Mouse (Mus musculus) intestine, embryonic 14.5 days (tissue): Measurements from ENCODE around the gene Kif1bp. TPM values are rescaled to one million over a fixed set of nuclear protein-coding genes. Genes with fewer than 3 reads are reported as not detected.

Experiments used
- ATAC-seq: fragments of 200-750 bp; cut with Nextera tagmentation; replicated peaks from 2 replicates; pipeline ENCODE4 v1.8.0; 2017; ENCODE audit warnings: low read depth, moderate number of reproducible peaks, moderate TSS enrichment, moderate library complexity; ENCODE audit not compliant: low FRiP score, low TSS enrichment
- DNase-seq: peaks from one replicate; pipeline ENCODE4 v3.0.0-alpha.2; 2018; ENCODE audit warnings: low spot score
- H3K27ac ChIP-seq: fragments of 300-500 bp; sonication (generic); 2 replicates; pipeline ENCODE4 v1.5.1; 2014; ENCODE audit warnings: low read depth, mild to moderate bottlenecking, control low read depth
- H3K27me3 ChIP-seq: fragments of 300-500 bp; sonication (generic); replicated peaks from 2 replicates; pipeline ENCODE4 v1.6.1; 2014; ENCODE audit warnings: low read length, control low read depth; ENCODE audit not compliant: control insufficient read depth, insufficient read depth
- H3K36me3 ChIP-seq: fragments of 300-500 bp; sonication (generic); 2 replicates; pipeline ENCODE4 v1.6.1; 2014; ENCODE audit warnings: low read length, control low read depth; ENCODE audit not compliant: control insufficient read depth, insufficient read depth
- H3K4me1 ChIP-seq: fragments of 300-500 bp; sonication (generic); replicated peaks from 2 replicates; pipeline ENCODE4 v1.6.1; 2014; ENCODE audit warnings: low read length, control low read depth, mixed read lengths; ENCODE audit not compliant: control insufficient read depth, insufficient read depth
- H3K4me2 ChIP-seq: fragments of 300-500 bp; sonication (generic); 2 replicates; pipeline ENCODE4 v1.6.1; 2014; ENCODE audit warnings: low read length
- H3K4me3 ChIP-seq: fragments of 300-500 bp; sonication (generic); 2 replicates; pipeline ENCODE4 v1.5.1; 2014; ENCODE audit warnings: low read depth, low read length, control low read depth, mixed read lengths
- H3K9ac ChIP-seq: fragments of 300-500 bp; sonication (generic); 2 replicates; pipeline ENCODE4 v1.6.1; 2014; ENCODE audit warnings: mild to moderate bottlenecking, low read length
- H3K9me3 ChIP-seq: fragments of 300-500 bp; sonication (generic); 2 replicates; pipeline ENCODE4 v1.6.1; 2016; ENCODE audit warnings: low read length, control low read depth; ENCODE audit not compliant: control insufficient read depth
- WGBS: fragments of 180-500 bp; shearing (Covaris S2); extraction: QIAGEN DNeasy Blood & Tissue Kit; methylation state at CpG from one replicate; pipeline ENCODE4 v1.1.7; 2014; 5-methylcytosine and 5-hydroxymethylcytosine counted together
- polyA plus RNA-seq: library from polyadenylated mRNA; unstranded; fragments of >200 nt; fragmentation: Nextera tagmentation; extraction: Ambion mirVana; gene quantifications from 2 replicates; pipeline ENCODE4 v1.2.1, GENCODE M21; 2014

Gene Kif1bp
- polyA plus RNA-seq, 1 experiment from 2014 or later: 37.2 TPM

- no peak overlapping the region for H3K27ac ChIP-seq
- H3K36me3 ChIP-seq: no peaks in the 10 kb centered on the region
- peaks cover 4% of the 10 kb centered on the region; the same call in 1 of the 2 replicates for H3K27me3 ChIP-seq
- H3K9me3 ChIP-seq: no peaks in the 10 kb centered on the region
- H3K9ac ChIP-seq: no peak overlapping the region
- DNase-seq (no peak), ATAC-seq (no peak)
- H3K4me2 ChIP-seq: no peak overlapping the region
- WGBS: 90% methylated on average over 6 of the region's 6 CpGs
- peaks cover 7% of the 10 kb centered on the region; the same call in 1 of the 2 replicates for H3K4me1 ChIP-seq
- H3K4me3 ChIP-seq: no peak overlapping the region
Measured at GRCm38 (mm10) chr10:62511528-62511927, 66.7 kb downstream of the Kif1bp start.

- 62% methylated on average over 11 of the region's 11 CpGs for WGBS
- Histone ChIP-seq H3K27me3 (peaks cover 4% of the 10 kb centered on the region; the same call in 1 of the 2 replicates), H3K4me2 (no peak overlapping the region), H3K9me3 (no peaks in the 10 kb centered on the region), H3K4me1 (peaks cover 7% of the 10 kb centered on the region; the same call in 1 of the 2 replicates), H3K9ac (no peak overlapping the region), H3K36me3 (no peaks in the 10 kb centered on the region), H3K4me3 (no peak overlapping the region), H3K27ac (no peak overlapping the region)
- DNase-seq: no peak
- ATAC-seq: no peak
Measured at GRCm38 (mm10) chr10:62509032-62509656, 69.1 kb downstream of the Kif1bp start.

GRCm38 (mm10) chr10:62508459-62508858, 69.8 kb downstream of the Kif1bp start:
- no peaks in the 10 kb centered on the region for H3K9me3 ChIP-seq
- H3K27me3 ChIP-seq: peaks cover 4% of the 10 kb centered on the region; the same call in 1 of the 2 replicates
- peak overlapping the region; percentile 22; the same call in 1 of the 2 replicates for H3K27ac ChIP-seq
- peak overlapping the region; percentile 11; the same call in 1 of the 2 replicates for H3K9ac ChIP-seq
- peak overlapping the region; percentile 27 for H3K4me3 ChIP-seq
- peaks cover 7% of the 10 kb centered on the region; the same call in 1 of the 2 replicates for H3K4me1 ChIP-seq
- ATAC-seq: no peak
- no peak for DNase-seq
- H3K36me3 ChIP-seq: no peaks in the 10 kb centered on the region
- peak overlapping the region; percentile 58 for H3K4me2 ChIP-seq
- 3% methylated on average over 11 of the region's 11 CpGs for WGBS

- Histone ChIP-seq H3K4me2 (peak overlapping the region; percentile 58), H3K9me3 (no peaks in the 10 kb centered on the region), H3K27me3 (peaks cover 4% of the 10 kb centered on the region; the same call in 1 of the 2 replicates), H3K4me1 (peaks cover 7% of the 10 kb centered on the region; the same call in 1 of the 2 replicates), H3K27ac (no peak overlapping the region), H3K4me3 (peak overlapping the region; percentile 27), H3K9ac (peak overlapping the region; percentile 11; the same call in 1 of the 2 replicates), H3K36me3 (no peaks in the 10 kb centered on the region)
- no peak for ATAC-seq
- WGBS: 14% methylated on average over 18 of the region's 18 CpGs
- DNase-seq: no peak
Measured at GRCm38 (mm10) chr10:62507591-62508308, 70.5 kb downstream of the Kif1bp start.

- 92% methylated on average over 4 of the region's 4 CpGs for WGBS
- ATAC-seq: no peak
Measured at GRCm38 (mm10) chr10:62507071-62507470, 71.2 kb downstream of the Kif1bp start.

GRCm38 (mm10) chr10:62506019-62506556, 72.2 kb downstream of the Kif1bp start:
- Histone ChIP-seq H3K27ac (no peak overlapping the region), H3K4me3 (no peak overlapping the region), H3K9me3 (no peaks in the 10 kb centered on the region), H3K9ac (no peak overlapping the region), H3K36me3 (no peaks in the 10 kb centered on the region), H3K4me2 (no peak overlapping the region), H3K27me3 (peaks cover 4% of the 10 kb centered on the region; the same call in 1 of the 2 replicates), H3K4me1 (peaks cover 7% of the 10 kb centered on the region; the same call in 1 of the 2 replicates)
- ATAC-seq: no peak
- WGBS: 77% methylated on average over 17 of the region's 17 CpGs
- no peak for DNase-seq

More at GRCm38 (mm10) chr10:62507071-62507470, 71.2 kb downstream of the Kif1bp start:
- H3K36me3 ChIP-seq: no peaks in the 10 kb centered on the region
- H3K4me2 ChIP-seq: no peak overlapping the region
- H3K9ac ChIP-seq: no peak overlapping the region
- H3K9me3 ChIP-seq: no peaks in the 10 kb centered on the region
- H3K27me3 ChIP-seq: peaks cover 4% of the 10 kb centered on the region; the same call in 1 of the 2 replicates
- H3K27ac ChIP-seq: no peak overlapping the region
- no peak for DNase-seq
- H3K4me3 ChIP-seq: no peak overlapping the region
- H3K4me1 ChIP-seq: peaks cover 7% of the 10 kb centered on the region; the same call in 1 of the 2 replicates

- DNase-seq: no peak
- H3K4me2 ChIP-seq: no peak overlapping the region
- H3K4me3 ChIP-seq: no peak overlapping the region
- H3K4me1 ChIP-seq: peaks cover 7% of the 10 kb centered on the region; the same call in 1 of the 2 replicates
- 82% methylated on average over 9 of the region's 9 CpGs for WGBS
- H3K9me3 ChIP-seq: no peaks in the 10 kb centered on the region
- ATAC-seq: no peak
- no peak overlapping the region for H3K27ac ChIP-seq
- H3K27me3 ChIP-seq: peaks cover 4% of the 10 kb centered on the region; the same call in 1 of the 2 replicates
- H3K36me3 ChIP-seq: no peaks in the 10 kb centered on the region
- H3K9ac ChIP-seq: no peak overlapping the region
Measured at GRCm38 (mm10) chr10:62505224-62505983, 72.9 kb downstream of the Kif1bp start.
